In the genomic region with DNA sequence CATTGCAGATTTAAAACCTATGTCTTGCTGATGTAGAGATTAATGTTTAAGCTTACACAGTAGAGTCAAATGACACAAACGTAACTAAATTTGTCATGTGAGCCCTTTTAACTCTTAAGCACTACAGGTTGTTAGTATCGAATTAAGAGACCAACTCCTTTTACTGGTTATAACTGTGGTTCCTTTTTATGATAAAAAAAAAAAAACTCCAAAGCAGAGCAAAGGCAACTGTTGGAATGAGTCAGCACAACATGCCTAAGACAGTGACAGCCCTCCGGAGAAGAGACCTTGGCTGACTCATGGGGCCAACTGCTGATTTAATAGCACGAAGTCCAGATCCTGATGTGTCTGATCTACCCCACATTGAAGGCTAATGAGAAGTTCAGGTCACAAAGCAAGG, we compare ENCODE assay signal across 12 mouse cellular contexts.
DNase-seq lines count a peak whose midpoint lies in the region; ATAC-seq and TF ChIP-seq lines count a peak whose summit lies in the region.
"Had no signal": no experiment of that assay in that cellular context is flagged by ENCODE, and none has a peak within 500 bp of the region (broad histone marks: within the 10 kb centered on the region; RNA-seq: fewer than 3 reads in every experiment).

No protein-coding gene starts in this region.

- H3K4me1 ChIP-seq in intestine, postnatal 0 days (replicated peaks; ENCODE audit: control insufficient read depth, insufficient read depth, low read length), result peaks cover 19% of the 10 kb centered on the region
- H3K4me1 ChIP-seq in intestine, embryonic 15.5 days (replicated peaks), result peaks cover 22% of the 10 kb centered on the region

- no peak overlapping the region for H3K4me2 ChIP-seq in intestine, postnatal 0 days (replicated peaks; ENCODE audit: low read depth)
- H3K4me2 ChIP-seq in intestine, embryonic 15.5 days (replicated peaks), result no peak overlapping the region
- H3K4me2 ChIP-seq: liver, embryonic 15.5 days had no signal

- ATAC-seq in intestine, postnatal 0 days, result peak; percentile 66
- ATAC-seq in intestine, embryonic 15.5 days, result no peak
- peak; percentile 65 to 68; a peak in 3 of 4 replicates for ATAC-seq in hematopoietic stem cell, adult 5-6 weeks (replicated peaks in 1 of 2; ENCODE audit: insufficient read depth in 1 of 2, low FRiP score in 2 of 2, low TSS enrichment in 1 of 2, low read depth in 1 of 2, poor library complexity in 2 of 2, severe bottlenecking in 2 of 2)
- ATAC-seq in megakaryocyte-erythroid progenitor cell, adult 5-6 weeks (replicated peaks; ENCODE audit: low FRiP score, low TSS enrichment, poor library complexity, severe bottlenecking), result peak; percentile 54
- ATAC-seq: hindbrain, embryonic 16.5 days had no signal

- H3K9ac ChIP-seq in intestine, postnatal 0 days (ENCODE audit: low read depth, low read length), result no peak overlapping the region
- H3K9ac ChIP-seq in intestine, embryonic 15.5 days, result no peak overlapping the region
- H3K9ac ChIP-seq: liver, embryonic 15.5 days had no signal

- no peaks in the 10 kb centered on the region for H3K36me3 ChIP-seq in intestine, postnatal 0 days (ENCODE audit: control insufficient read depth, insufficient read depth)
- 0 out of 2 replicates have a peak, but pooled peaks cover 3% of the 10 kb centered on the region for H3K36me3 ChIP-seq in intestine, embryonic 15.5 days
- H3K36me3 ChIP-seq: liver, embryonic 15.5 days had no signal

- H3K9me3 ChIP-seq in intestine, postnatal 0 days (ENCODE audit: control insufficient read depth), result no peaks in the 10 kb centered on the region
- H3K9me3 ChIP-seq in intestine, embryonic 15.5 days, result no peaks in the 10 kb centered on the region
- H3K9me3 ChIP-seq: liver, embryonic 15.5 days had no signal

- WGBS in intestine, postnatal 0 days, result 34% methylated on average over 4 of the region's 4 CpGs
- 58% methylated on average over 4 of the region's 4 CpGs for WGBS in intestine, embryonic 15.5 days

- peak; percentile 56 for DNase-seq in adrenal gland, postnatal 10 days
- no peak for DNase-seq in heart, adult 11 months
- DNase-seq in testis, postnatal 10 days (ENCODE audit: low spot score), result no peak
- DNase-seq in heart, adult 18-20 months, result no peak
- DNase-seq: cerebellum, adult 11 months; spleen, adult 18-20 months had no signal

- no peak overlapping the region for H3K4me3 ChIP-seq in intestine, postnatal 0 days (ENCODE audit: low read depth, low read length)
- no peak overlapping the region for H3K4me3 ChIP-seq in intestine, embryonic 15.5 days (replicated peaks)
- H3K4me3 ChIP-seq: liver, embryonic 15.5 days had no signal

- no peaks in the 10 kb centered on the region for H3K27me3 ChIP-seq in intestine, postnatal 0 days (replicated peaks; ENCODE audit: control insufficient read depth, insufficient read depth, low read length)
- no peaks in the 10 kb centered on the region for H3K27me3 ChIP-seq in intestine, embryonic 15.5 days (replicated peaks)
- H3K27me3 ChIP-seq: liver, embryonic 15.5 days had no signal

- H3K27ac ChIP-seq in intestine, postnatal 0 days (ENCODE audit: low read depth, low read length), result no peak overlapping the region
- H3K27ac ChIP-seq in intestine, embryonic 15.5 days, result no peak overlapping the region
- H3K27ac ChIP-seq: liver, embryonic 15.5 days had no signal

- no peak for TF ChIP-seq CTCF in intestine, postnatal 0 days (IDR thresholded peaks at IDR 0.05; ENCODE audit: low read depth)
